Mouse (Mus musculus) liver, postnatal 0 days (tissue): ENCODE measurements around the gene Gm4553.

ENCODE experiments used
- CTCF ChIP-seq: sonication (generic); IDR thresholded peaks from 2 replicates; pipeline ENCODE4 v1.5.1; 2016; ENCODE audit warnings: antibody characterized with exemption, low read depth
- EP300 ChIP-seq: IDR thresholded peaks from 2 replicates; pipeline ENCODE4 v1.6.1; 2016; ENCODE audit warnings: antibody characterized with exemption, low read depth, mild to moderate bottlenecking

DNA sequence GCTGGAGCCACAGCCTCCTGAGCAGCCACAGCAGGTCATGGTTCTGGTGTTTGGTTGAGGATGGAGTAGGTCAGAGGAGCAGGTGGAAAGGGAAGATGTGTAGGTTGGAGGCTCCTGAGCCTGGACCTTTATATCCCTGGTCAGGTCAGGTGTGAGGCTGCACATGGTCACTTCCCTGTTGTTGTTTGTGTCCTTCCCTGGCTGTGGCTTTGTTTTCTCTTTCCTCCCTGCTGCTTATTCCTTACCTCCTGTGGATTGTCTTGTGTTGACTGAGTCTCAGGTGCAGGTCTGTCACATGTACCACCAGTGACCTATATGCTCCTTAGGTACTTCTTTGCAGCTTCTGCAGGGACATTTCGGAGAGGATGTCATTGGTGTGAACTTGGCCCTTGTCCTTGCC is 21.0 kb downstream of the Gm4553 start, which contains the start of gene Gm45337:
- no peak for TF ChIP-seq EP300
- TF ChIP-seq CTCF, result no peak
